In the genomic region with DNA sequence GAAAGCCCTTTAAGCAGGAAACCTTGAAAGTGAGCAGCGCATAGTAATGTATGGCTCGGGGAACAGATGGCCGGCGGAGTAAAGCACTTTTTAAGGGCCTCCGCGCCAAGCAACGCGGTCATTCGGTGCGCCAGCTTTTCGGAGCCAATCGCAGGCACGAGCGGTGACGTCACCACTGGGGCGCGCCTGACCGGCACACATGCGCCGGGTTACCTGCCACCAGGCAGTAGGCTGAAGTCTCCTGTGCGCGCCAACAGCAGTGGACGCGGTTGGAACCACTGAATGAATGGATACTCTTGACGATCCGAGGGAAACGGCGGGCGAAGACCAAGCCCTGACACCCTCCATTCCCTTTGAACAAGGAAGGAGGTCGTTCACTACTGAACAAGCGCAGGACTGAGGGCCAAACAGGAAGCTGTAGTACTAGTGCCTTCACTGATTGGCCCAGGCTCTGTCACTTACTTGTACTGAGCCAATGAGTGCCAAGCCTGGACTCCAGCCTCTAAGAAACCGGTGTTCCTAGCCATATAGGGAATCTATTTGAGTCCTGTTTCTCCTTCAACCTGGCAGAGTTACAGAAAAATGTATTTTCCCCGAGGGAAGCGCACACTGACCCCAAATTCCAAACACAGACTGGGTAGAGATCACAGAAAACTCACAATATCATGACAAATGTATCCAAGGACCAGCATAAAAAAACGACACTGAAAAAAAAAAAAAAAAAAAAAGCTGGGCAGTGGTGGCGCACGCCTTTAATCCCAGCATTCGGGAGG, we compare ENCODE assay signal across 8 mouse cellular contexts. TPM values are rescaled to one million over a fixed set of nuclear protein-coding genes. Genes with fewer than 3 reads are reported as not detected.
DNase-seq lines count a peak whose midpoint lies in the region; ATAC-seq and TF ChIP-seq lines count a peak whose summit lies in the region.

A gene (minus strand): TSS at position 412 of the 773 bp plus-strand sequence.

- WGBS in cerebellum, adult 2 months: 2% methylated on average over 38 of the region's 38 CpGs
- 1% methylated on average over 38 of the region's 38 CpGs for WGBS in forebrain, postnatal 0 days
- WGBS in lung, embryonic 15.5 days: 2% methylated on average over 38 of the region's 38 CpGs

- H3K27ac ChIP-seq in MEL (ENCODE audit: control insufficient read depth, low read depth, low read length): peak within 1 kb of the TSS; percentile 97
- peak within 1 kb of the TSS; percentile 82 for H3K27ac ChIP-seq in cerebellum, adult 2 months (ENCODE audit: insufficient read depth, low read length)
- H3K27ac ChIP-seq in forebrain, postnatal 0 days (ENCODE audit: low read depth, low read length): peak within 1 kb of the TSS; percentile 90
- H3K27ac ChIP-seq in lung, embryonic 15.5 days: peak within 1 kb of the TSS; percentile 93

- peak; percentile 100 for ATAC-seq in forebrain, postnatal 0 days
- ATAC-seq in lung, embryonic 15.5 days (ENCODE audit: borderline replicate concordance, extremely low read depth, low FRiP score, low TSS enrichment): peak; percentile 99

- no peak for TF ChIP-seq CTCF in MEL (IDR thresholded peaks at IDR 0.05 in 2 of 3, conservative IDR thresholded peaks at IDR 0.05 in 1 of 3; ENCODE audit: control insufficient read depth in 1 of 3, insufficient read depth in 1 of 3, low read depth in 2 of 3, low read length in 3 of 3, poor library complexity in 1 of 3, severe bottlenecking in 1 of 3)
- no peak for TF ChIP-seq CTCF in cerebellum, adult 2 months (IDR thresholded peaks at IDR 0.05; ENCODE audit: borderline replicate concordance, insufficient read depth, low read depth, low read length)
- TF ChIP-seq CTCF in forebrain, postnatal 0 days (IDR thresholded peaks at IDR 0.05; ENCODE audit: low read depth): no peak

- H3K27me3 ChIP-seq in MEL (ENCODE audit: control insufficient read depth in 1 of 2, insufficient read depth in 2 of 2, low read length in 2 of 2): no peaks in the 10 kb centered on the region
- H3K27me3 ChIP-seq in cerebellum, adult 2 months (ENCODE audit: control insufficient read depth, insufficient read depth, low read length): no peaks in the 10 kb centered on the region
- H3K27me3 ChIP-seq in forebrain, postnatal 0 days (ENCODE audit: insufficient read depth, low read length): no peaks in the 10 kb centered on the region
- H3K27me3 ChIP-seq in lung, embryonic 15.5 days: no peaks in the 10 kb centered on the region

- peak within 1 kb of the TSS; percentile 97 for H3K9ac ChIP-seq in MEL (ENCODE audit: control insufficient read depth, low read depth, low read length, poor library complexity, severe bottlenecking)
- H3K9ac ChIP-seq in forebrain, postnatal 0 days: peak within 1 kb of the TSS; percentile 64
- peak within 1 kb of the TSS; percentile 57 for H3K9ac ChIP-seq in lung, embryonic 15.5 days

- peak; percentile 87 to 96; a peak in 3 of 4 replicates for TF ChIP-seq POLR2A in MEL (IDR thresholded peaks at IDR 0.05; ENCODE audit: control insufficient read depth in 1 of 2, insufficient read depth in 1 of 2, low read depth in 1 of 2, low read length in 2 of 2, poor library complexity in 1 of 2)
- peak; percentile 89 for TF ChIP-seq POLR2A in cerebellum, adult 2 months (IDR thresholded peaks at IDR 0.05; ENCODE audit: borderline replicate concordance, insufficient read depth, low read length)

- H3K4me2 ChIP-seq in forebrain, postnatal 0 days (ENCODE audit: low read depth): peak within 1 kb of the TSS; percentile 60
- H3K4me2 ChIP-seq in lung, embryonic 15.5 days: peak within 1 kb of the TSS; percentile 76

- H3K36me3 ChIP-seq in MEL (ENCODE audit: control insufficient read depth in 1 of 2, insufficient read depth in 2 of 2, low read length in 2 of 2): peaks cover 2 to 4% of the 10 kb centered on the region in 2 experiments
- H3K36me3 ChIP-seq in forebrain, postnatal 0 days (ENCODE audit: insufficient read depth): peaks cover 42% of the 10 kb centered on the region
- H3K36me3 ChIP-seq in lung, embryonic 15.5 days: peaks cover 46% of the 10 kb centered on the region

- peaks cover 24% of the 10 kb centered on the region for H3K79me2 ChIP-seq in MEL (ENCODE audit: control insufficient read depth, insufficient read depth, low read length, poor library complexity)

- H3K4me3 ChIP-seq in MEL (ENCODE audit: control insufficient read depth in 1 of 2, insufficient read depth in 1 of 2, low read depth in 2 of 2, low read length in 2 of 2): peak within 1 kb of the TSS; percentile 81 to 94
- H3K4me3 ChIP-seq in cerebellum, adult 2 months (replicated peaks; ENCODE audit: insufficient read depth, low read depth, low read length): peak within 1 kb of the TSS; percentile 77
- peak within 1 kb of the TSS; percentile 56 for H3K4me3 ChIP-seq in forebrain, postnatal 0 days (ENCODE audit: low read depth, low read length)
- H3K4me3 ChIP-seq in lung, embryonic 15.5 days: peak within 1 kb of the TSS; percentile 77

- peak; percentile 98 for DNase-seq in MEL (ENCODE audit: low read depth, low spot score)
- peak; percentile 97 to 98 for DNase-seq in cerebellum, adult 2 months
- DNase-seq in forebrain, postnatal 0 days: peak; percentile 98
- peak; percentile 96 for DNase-seq in heart, postnatal 4 days
- peak; percentile 94 to 95 for DNase-seq in layer of hippocampus, adult 8-10 months (ENCODE audit: low spot score in 2 of 2)
- DNase-seq in ovary, adult 18-20 months (ENCODE audit: low spot score): peak; percentile 88
- DNase-seq in thymus, postnatal 0 days (ENCODE audit: low spot score): peak; percentile 92

- TF ChIP-seq RAD21 in MEL (IDR thresholded peaks at IDR 0.05; ENCODE audit: low read depth, low read length): no peak

- peaks cover 0 to 7% of the 10 kb centered on the region in 2 experiments; a peak in 2 of 4 replicates for H3K4me1 ChIP-seq in MEL (ENCODE audit: control insufficient read depth in 1 of 2, insufficient read depth in 2 of 2, low read length in 2 of 2)
- peaks cover 2% of the 10 kb centered on the region; the same call in 1 of the 2 replicates for H3K4me1 ChIP-seq in cerebellum, adult 2 months (ENCODE audit: control insufficient read depth, insufficient read depth, low read length)
- H3K4me1 ChIP-seq in forebrain, postnatal 0 days (ENCODE audit: insufficient read depth): peaks cover 12% of the 10 kb centered on the region
- H3K4me1 ChIP-seq in lung, embryonic 15.5 days: peaks cover 16% of the 10 kb centered on the region

- no peaks in the 10 kb centered on the region for H3K9me3 ChIP-seq in MEL (replicated peaks; ENCODE audit: insufficient read depth, low read length)
- no peaks in the 10 kb centered on the region for H3K9me3 ChIP-seq in forebrain, postnatal 0 days (ENCODE audit: low read length)
- no peaks in the 10 kb centered on the region for H3K9me3 ChIP-seq in lung, embryonic 15.5 days

- no peak for TF ChIP-seq EP300 in MEL (IDR thresholded peaks at IDR 0.05; ENCODE audit: low read depth in 1 of 2, low read length in 2 of 2)

TF ChIP-seq in MEL, 35 proteins besides CTCF, POLR2A, EP300 and RAD21 (continues in another document):
- no peak for TF ChIP-seq CHD1 (IDR thresholded peaks at IDR 0.05; ENCODE audit: low read depth, low read length)
- TF ChIP-seq SIN3A (IDR thresholded peaks at IDR 0.05; ENCODE audit: low read length): peak; percentile 97
- TF ChIP-seq MAFK (IDR thresholded peaks at IDR 0.05; ENCODE audit: borderline replicate concordance, low read depth, low read length): no peak
- peak; percentile 72 for TF ChIP-seq CHD2 (IDR thresholded peaks at IDR 0.05; ENCODE audit: low read length)
- TF ChIP-seq MXI1 (IDR thresholded peaks at IDR 0.05; ENCODE audit: low read depth, low read length): peak; percentile 94
- TF ChIP-seq ETS1 (IDR thresholded peaks at IDR 0.05; ENCODE audit: low read depth, low read length): peak; percentile 62
- peak; percentile 73 for TF ChIP-seq NRF1 (IDR thresholded peaks at IDR 0.05; ENCODE audit: insufficient read depth, low read depth, low read length, poor library complexity, severe bottlenecking)
- TF ChIP-seq NELFE (IDR thresholded peaks at IDR 0.05; ENCODE audit: low read depth, low read length): peak; percentile 97
- TF ChIP-seq POLR2AphosphoS5 (IDR thresholded peaks at IDR 0.05; ENCODE audit: borderline replicate concordance, low read depth, low read length): peak; percentile 52; the same call in 1 of the 2 replicates
- TF ChIP-seq ZNF384 (IDR thresholded peaks at IDR 0.05; ENCODE audit: low read depth, low read length): peak; percentile 86
- TF ChIP-seq MYB (IDR thresholded peaks at IDR 0.05; ENCODE audit: low read depth, low read length): no peak
- TF ChIP-seq ZC3H11A (IDR thresholded peaks at IDR 0.05; ENCODE audit: low read depth, low read length): no peak
- TF ChIP-seq USF2 (IDR thresholded peaks at IDR 0.05; ENCODE audit: borderline replicate concordance in 1 of 2, insufficient read depth in 1 of 2, low read depth in 1 of 2, low read length in 2 of 2): no peak
- peak; percentile 39; the same call in 1 of the 2 replicates for TF ChIP-seq JUND (IDR thresholded peaks at IDR 0.05; ENCODE audit: low read depth, low read length)
- TF ChIP-seq TBP (IDR thresholded peaks at IDR 0.05; ENCODE audit: low read depth, low read length): peak; percentile 91
- TF ChIP-seq GATA1 (IDR thresholded peaks at IDR 0.05; ENCODE audit: low read depth, low read length): no peak
- TF ChIP-seq MYC (IDR thresholded peaks at IDR 0.05; ENCODE audit: low read depth, low read length): peak; percentile 89
- TF ChIP-seq RCOR1 (IDR thresholded peaks at IDR 0.05; ENCODE audit: low read depth, low read length): no peak
- TF ChIP-seq MAX (IDR thresholded peaks at IDR 0.05; ENCODE audit: low read length): peak; percentile 88
- TF ChIP-seq SMC3 (IDR thresholded peaks at IDR 0.05; ENCODE audit: low read depth, low read length): no peak; the same call in 1 of the 2 replicates
- no peak for TF ChIP-seq MAZ (IDR thresholded peaks at IDR 0.05; ENCODE audit: low read depth, low read length)
- TF ChIP-seq POLR2AphosphoS2 (IDR thresholded peaks at IDR 0.05; ENCODE audit: low read length): peak; percentile 96
- peak; percentile 88; the same call in 1 of the 2 replicates for TF ChIP-seq ZMIZ1 (IDR thresholded peaks at IDR 0.05; ENCODE audit: low read depth, low read length)

RNA-seq across cellular contexts. Expression of the gene that starts here (rescaled TPM):
- 13.8 and 20.2 TPM in 2 replicates for total RNA-seq in MEL (2012; rRNA removed)
- 10 to 100 TPM in 1 of 2 experiments, not detected in 1; 16.8 TPM for polyA plus RNA-seq in MEL (2012; ENCODE audit: insufficient read depth in 1 of 2, insufficient read length in 2 of 2, low read depth in 1 of 2, low replicate concordance in 2 of 2, missing spikeins in 1 of 2)
- 19.4 and 21.4 TPM in 2 replicates for polyA plus RNA-seq in cerebellum, adult 2 months (2012; rRNA removed)
- 25.2 and 38.9 TPM in 2 replicates for total RNA-seq in forebrain, postnatal 0 days (2014; rRNA removed)
- 3.5 and 7.0 TPM in 2 replicates for polyA plus RNA-seq in forebrain, postnatal 0 days (2015; fragmentation: Nextera tagmentation; extraction: Ambion mirVana)
- 1 to 10 TPM; 8.5 to 9.5 TPM for total RNA-seq in heart, postnatal 4 days (2021)
- total RNA-seq in layer of hippocampus, adult 8-10 months (2022): 10 to 100 TPM; 12.7 to 19.0 (median 14.2) TPM
- 6.6 and 10.2 TPM in 2 replicates for polyA plus RNA-seq in lung, embryonic 15.5 days (2015; fragmentation: Nextera tagmentation; extraction: Ambion mirVana)
- 5.0 and 10.5 TPM in 2 replicates for polyA plus RNA-seq in thymus, postnatal 0 days (2015; fragmentation: Nextera tagmentation; extraction: Ambion mirVana)

Comparison
In these comparisons a context has a peak if more than half of its experiments do, and no peak if none do; other contexts are left out.
1. Peak in every context shown above with its lines: DNase-seq, ATAC-seq, H3K4me3 ChIP-seq and H3K27ac ChIP-seq.